Mouse (Mus musculus): Measurements from ENCODE around the gene 2310034G01Rik. TPM values are rescaled to one million over a fixed set of nuclear protein-coding genes. Genes with fewer than 3 reads are reported as not detected.

The 2310034G01Rik gene
- polyA plus RNA-seq, 1 experiment from 2014 or later, result 1.0 TPM

GRCm38 (mm10) chr19:46322144-46322995 is 27.7 kb downstream of the 2310034G01Rik start:
- Histone ChIP-seq H3K27me3 (ENCODE audit: control insufficient read depth, insufficient read depth, low read length) (peaks cover 100% of the 10 kb centered on the region), H3K4me3 (ENCODE audit: low read depth, low read length) (no peak overlapping the region), H3K4me2 (no peak overlapping the region), H3K9me3 (replicated peaks; ENCODE audit: control insufficient read depth, low read length) (no peaks in the 10 kb centered on the region), H3K36me3 (ENCODE audit: control insufficient read depth, insufficient read depth, low read length) (no peaks in the 10 kb centered on the region), H3K27ac (ENCODE audit: low read depth, low read length) (no peak overlapping the region), H3K4me1 (ENCODE audit: control insufficient read depth, insufficient read depth, low read length) (peaks cover 3% of the 10 kb centered on the region; the same call in 1 of the 2 replicates), H3K9ac (ENCODE audit: low read depth, low read length) (no peak overlapping the region)
- no peak for ATAC-seq (replicated peaks; ENCODE audit: insufficient number of reproducible peaks, low FRiP score, low TSS enrichment)
- 45% methylated on average over 11 of the region's 11 CpGs for WGBS (ENCODE audit: insufficient replicate concordance)

- ATAC-seq (replicated peaks; ENCODE audit: insufficient number of reproducible peaks, low FRiP score, low TSS enrichment), result no peak
- Histone ChIP-seq H3K36me3 (ENCODE audit: control insufficient read depth, insufficient read depth, low read length) (no peaks in the 10 kb centered on the region), H3K27ac (ENCODE audit: low read depth, low read length) (no peak overlapping the region), H3K4me3 (ENCODE audit: low read depth, low read length) (no peak overlapping the region), H3K9me3 (replicated peaks; ENCODE audit: control insufficient read depth, low read length) (no peaks in the 10 kb centered on the region), H3K27me3 (ENCODE audit: control insufficient read depth, insufficient read depth, low read length) (peaks cover 100% of the 10 kb centered on the region), H3K4me2 (no peak overlapping the region), H3K9ac (ENCODE audit: low read depth, low read length) (no peak overlapping the region), H3K4me1 (ENCODE audit: control insufficient read depth, insufficient read depth, low read length) (peaks cover 3% of the 10 kb centered on the region; the same call in 1 of the 2 replicates)
- 31% methylated on average over 6 of the region's 6 CpGs for WGBS (ENCODE audit: insufficient replicate concordance)
Measured at GRCm38 (mm10) chr19:46321101-46321943, 28.8 kb downstream of the 2310034G01Rik start.

GRCm38 (mm10) chr19:46320076-46320785 is 29.9 kb downstream of the 2310034G01Rik start:
- WGBS (ENCODE audit: insufficient replicate concordance), result 69% methylated on average over 8 of the region's 8 CpGs
- no peak for ATAC-seq (replicated peaks; ENCODE audit: insufficient number of reproducible peaks, low FRiP score, low TSS enrichment)

GRCm38 (mm10) chr19:46318586-46319378 is 31.3 kb downstream of the 2310034G01Rik start:
- Histone ChIP-seq H3K4me1 (ENCODE audit: control insufficient read depth, insufficient read depth, low read length) (peaks cover 23% of the 10 kb centered on the region), H3K9me3 (replicated peaks; ENCODE audit: control insufficient read depth, low read length) (no peaks in the 10 kb centered on the region), H3K4me2 (peak overlapping the region; percentile 64), H3K27me3 (ENCODE audit: control insufficient read depth, insufficient read depth, low read length) (peaks cover 97% of the 10 kb centered on the region), H3K9ac (ENCODE audit: low read depth, low read length) (no peak overlapping the region), H3K36me3 (ENCODE audit: control insufficient read depth, insufficient read depth, low read length) (no peaks in the 10 kb centered on the region), H3K27ac (ENCODE audit: low read depth, low read length) (no peak overlapping the region), H3K4me3 (ENCODE audit: low read depth, low read length) (peak overlapping the region; percentile 48; the same call in 1 of the 2 replicates)
- 10% methylated on average over 16 of the region's 16 CpGs for WGBS (ENCODE audit: insufficient replicate concordance)
- no peak for ATAC-seq (replicated peaks; ENCODE audit: insufficient number of reproducible peaks, low FRiP score, low TSS enrichment)

More at GRCm38 (mm10) chr19:46320076-46320785, 29.9 kb downstream of the 2310034G01Rik start:
- peaks cover 12% of the 10 kb centered on the region for H3K4me1 ChIP-seq (ENCODE audit: control insufficient read depth, insufficient read depth, low read length)
- H3K4me3 ChIP-seq (ENCODE audit: low read depth, low read length), result no peak overlapping the region
- peaks cover 97% of the 10 kb centered on the region for H3K27me3 ChIP-seq (ENCODE audit: control insufficient read depth, insufficient read depth, low read length)
- H3K27ac ChIP-seq (ENCODE audit: low read depth, low read length), result no peak overlapping the region
- H3K36me3 ChIP-seq (ENCODE audit: control insufficient read depth, insufficient read depth, low read length), result no peaks in the 10 kb centered on the region
- no peak overlapping the region for H3K4me2 ChIP-seq
- no peaks in the 10 kb centered on the region for H3K9me3 ChIP-seq (replicated peaks; ENCODE audit: control insufficient read depth, low read length)
- no peak overlapping the region for H3K9ac ChIP-seq (ENCODE audit: low read depth, low read length)

GRCm38 (mm10) chr19:46318031-46318471 is 32.1 kb downstream of the 2310034G01Rik start:
- H3K4me1 ChIP-seq (ENCODE audit: control insufficient read depth, insufficient read depth, low read length), result peaks cover 29% of the 10 kb centered on the region
- ATAC-seq (replicated peaks; ENCODE audit: insufficient number of reproducible peaks, low FRiP score, low TSS enrichment), result no peak
- peaks cover 97% of the 10 kb centered on the region for H3K27me3 ChIP-seq (ENCODE audit: control insufficient read depth, insufficient read depth, low read length)
- peak overlapping the region; percentile 64 for H3K4me2 ChIP-seq
- H3K27ac ChIP-seq (ENCODE audit: low read depth, low read length), result no peak overlapping the region
- no peak overlapping the region; the same call in 1 of the 2 replicates for H3K9ac ChIP-seq (ENCODE audit: low read depth, low read length)
- H3K4me3 ChIP-seq (ENCODE audit: low read depth, low read length), result peak overlapping the region; percentile 48
- H3K9me3 ChIP-seq (replicated peaks; ENCODE audit: control insufficient read depth, low read length), result no peaks in the 10 kb centered on the region
- 3% methylated on average over 34 of the region's 42 CpGs for WGBS (ENCODE audit: insufficient replicate concordance)
- peaks cover under 1% of the 10 kb centered on the region; the same call in 1 of the 2 replicates for H3K36me3 ChIP-seq (ENCODE audit: control insufficient read depth, insufficient read depth, low read length)

GRCm38 (mm10) chr19:46317546-46317885 is 32.6 kb downstream of the 2310034G01Rik start:
- H3K27me3 ChIP-seq (ENCODE audit: control insufficient read depth, insufficient read depth, low read length), result peaks cover 97% of the 10 kb centered on the region
- peak overlapping the region; percentile 48; the same call in 1 of the 2 replicates for H3K9ac ChIP-seq (ENCODE audit: low read depth, low read length)
- peak overlapping the region; percentile 48 for H3K4me3 ChIP-seq (ENCODE audit: low read depth, low read length)
- H3K9me3 ChIP-seq (replicated peaks; ENCODE audit: control insufficient read depth, low read length), result no peaks in the 10 kb centered on the region
- no peak for ATAC-seq (replicated peaks; ENCODE audit: insufficient number of reproducible peaks, low FRiP score, low TSS enrichment)
- H3K4me2 ChIP-seq, result peak overlapping the region; percentile 64
- H3K27ac ChIP-seq (ENCODE audit: low read depth, low read length), result no peak overlapping the region
- peaks cover 29% of the 10 kb centered on the region for H3K4me1 ChIP-seq (ENCODE audit: control insufficient read depth, insufficient read depth, low read length)
- peaks cover 2% of the 10 kb centered on the region; the same call in 1 of the 2 replicates for H3K36me3 ChIP-seq (ENCODE audit: control insufficient read depth, insufficient read depth, low read length)
- 1% methylated on average over 34 of the region's 48 CpGs for WGBS (ENCODE audit: insufficient replicate concordance)

- Histone ChIP-seq H3K27ac (ENCODE audit: low read depth, low read length) (0 out of 2 replicates have a peak overlapping the region, but pooled peaks have one; percentile 58), H3K27me3 (ENCODE audit: control insufficient read depth, insufficient read depth, low read length) (peaks cover 94% of the 10 kb centered on the region), H3K4me1 (ENCODE audit: control insufficient read depth, insufficient read depth, low read length) (peaks cover 29% of the 10 kb centered on the region), H3K9ac (ENCODE audit: low read depth, low read length) (peak overlapping the region; percentile 48; the same call in 1 of the 2 replicates), H3K4me2 (peak overlapping the region; percentile 64), H3K36me3 (ENCODE audit: control insufficient read depth, insufficient read depth, low read length) (peaks cover 2% of the 10 kb centered on the region; the same call in 1 of the 2 replicates), H3K4me3 (ENCODE audit: low read depth, low read length) (peak overlapping the region; percentile 48), H3K9me3 (replicated peaks; ENCODE audit: control insufficient read depth, low read length) (no peaks in the 10 kb centered on the region)
- 34% methylated on average over 15 of the region's 15 CpGs for WGBS (ENCODE audit: insufficient replicate concordance)
- ATAC-seq (replicated peaks; ENCODE audit: insufficient number of reproducible peaks, low FRiP score, low TSS enrichment), result no peak
Measured at GRCm38 (mm10) chr19:46316846-46317545, 33.1 kb downstream of the 2310034G01Rik start.

Measured in heart, embryonic 11.5 days (tissue).